In genomic region chr8:125407672-125408071, GRCm38 (mm10) we compare ENCODE assay signal across 20 mouse cellular contexts.
DNase-seq lines count a peak whose midpoint lies in the region; ATAC-seq and TF ChIP-seq lines count a peak whose summit lies in the region.
"Had no signal": no experiment of that assay in that cellular context is flagged by ENCODE, and none has a peak within 500 bp of the region (broad histone marks: within the 10 kb centered on the region; RNA-seq: fewer than 3 reads in every experiment).

No protein-coding gene starts in this region.

- peaks cover 5% of the 10 kb centered on the region for H3K4me1 ChIP-seq in heart, postnatal 0 days (ENCODE audit: control insufficient read depth, insufficient read depth)
- 0 out of 2 replicates have a peak, but pooled peaks cover under 1% of the 10 kb centered on the region for H3K4me1 ChIP-seq in embryonic facial prominence, embryonic 15.5 days
- peaks cover 12% of the 10 kb centered on the region for H3K4me1 ChIP-seq in hindbrain, embryonic 15.5 days (replicated peaks)
- peaks cover 17% of the 10 kb centered on the region for H3K4me1 ChIP-seq in neural tube, embryonic 12.5 days
- H3K4me1 ChIP-seq: liver, embryonic 15.5 days; megakaryocyte, embryonic 14.5 days had no signal

- H3K9ac ChIP-seq in heart, postnatal 0 days (replicated peaks; ENCODE audit: low read depth, low read length), result no peak overlapping the region
- H3K9ac ChIP-seq in embryonic facial prominence, embryonic 15.5 days, result no peak overlapping the region
- no peak overlapping the region for H3K9ac ChIP-seq in hindbrain, embryonic 15.5 days
- H3K9ac ChIP-seq in neural tube, embryonic 12.5 days, result no peak overlapping the region
- H3K9ac ChIP-seq: limb, embryonic 12.5 days; liver, embryonic 15.5 days had no signal

- no peak for TF ChIP-seq EP300 in heart, postnatal 0 days (IDR thresholded peaks at IDR 0.05; ENCODE audit: low read depth)

- H3K27ac ChIP-seq in heart, postnatal 0 days (ENCODE audit: low read depth), result no peak overlapping the region
- H3K27ac ChIP-seq in embryonic facial prominence, embryonic 15.5 days (replicated peaks), result no peak overlapping the region
- no peak overlapping the region for H3K27ac ChIP-seq in hindbrain, embryonic 15.5 days (replicated peaks)
- no peak overlapping the region for H3K27ac ChIP-seq in neural tube, embryonic 12.5 days
- H3K27ac ChIP-seq: limb, embryonic 12.5 days; liver, embryonic 15.5 days; stomach, postnatal 0 days had no signal

- no peak for DNase-seq in heart, postnatal 0 days (ENCODE audit: low spot score)
- DNase-seq in heart, postnatal 4 days, result no peak
- DNase-seq in adrenal gland, postnatal 10 days, result no peak
- no peak for DNase-seq in right cerebral cortex, adult 18-20 months
- DNase-seq: adrenal gland, adult 8-10 months; cerebellum, adult 9-11 months; gastrocnemius, postnatal 36 days; kidney, adult 2 months; kidney, postnatal 4 days; lung, postnatal 10 days; spleen, adult 18-20 months; thymus, postnatal 14 days had no signal

- H3K4me2 ChIP-seq in heart, postnatal 0 days (ENCODE audit: low read depth, low read length), result no peak overlapping the region
- no peak overlapping the region for H3K4me2 ChIP-seq in embryonic facial prominence, embryonic 15.5 days (replicated peaks)
- no peak overlapping the region for H3K4me2 ChIP-seq in hindbrain, embryonic 15.5 days
- no peak overlapping the region for H3K4me2 ChIP-seq in neural tube, embryonic 12.5 days (replicated peaks)
- H3K4me2 ChIP-seq: limb, embryonic 12.5 days; liver, embryonic 15.5 days had no signal

- H3K27me3 ChIP-seq in heart, postnatal 0 days (ENCODE audit: control insufficient read depth, insufficient read depth, low read length), result no peaks in the 10 kb centered on the region
- no peaks in the 10 kb centered on the region for H3K27me3 ChIP-seq in embryonic facial prominence, embryonic 15.5 days
- no peaks in the 10 kb centered on the region for H3K27me3 ChIP-seq in hindbrain, embryonic 15.5 days
- peaks cover 3% of the 10 kb centered on the region; the same call in 1 of the 2 replicates for H3K27me3 ChIP-seq in neural tube, embryonic 12.5 days (replicated peaks)
- H3K27me3 ChIP-seq: limb, embryonic 12.5 days; liver, embryonic 15.5 days; megakaryocyte, embryonic 14.5 days had no signal

- ATAC-seq in heart, postnatal 0 days (ENCODE audit: insufficient read depth, low read depth), result peak; percentile 12; the same call in 1 of the 2 replicates
- 0 out of 2 replicates have a peak, but pooled peaks have one; percentile 36 for ATAC-seq in embryonic facial prominence, embryonic 15.5 days (ENCODE audit: insufficient number of reproducible peaks, low FRiP score, low TSS enrichment, low read depth)
- ATAC-seq in hindbrain, embryonic 15.5 days (ENCODE audit: low FRiP score, low read depth), result 0 out of 2 replicates have a peak, but pooled peaks have one; percentile 43
- peak; percentile 50 for ATAC-seq in neural tube, embryonic 12.5 days (ENCODE audit: low FRiP score, low read depth)
- ATAC-seq: CD4-positive, CD25-positive, alpha-beta regulatory T cell, adult 4 months had no signal

- no peaks in the 10 kb centered on the region for H3K36me3 ChIP-seq in heart, postnatal 0 days (replicated peaks; ENCODE audit: control insufficient read depth, insufficient read depth, low read length)
- H3K36me3 ChIP-seq in embryonic facial prominence, embryonic 15.5 days, result no peaks in the 10 kb centered on the region
- no peaks in the 10 kb centered on the region for H3K36me3 ChIP-seq in hindbrain, embryonic 15.5 days
- no peaks in the 10 kb centered on the region for H3K36me3 ChIP-seq in neural tube, embryonic 12.5 days
- H3K36me3 ChIP-seq: limb, embryonic 12.5 days; liver, embryonic 15.5 days had no signal

- H3K9me3 ChIP-seq in heart, postnatal 0 days (replicated peaks; ENCODE audit: control insufficient read depth, low read length), result peaks cover 13% of the 10 kb centered on the region; the same call in 1 of the 2 replicates
- H3K9me3 ChIP-seq in embryonic facial prominence, embryonic 15.5 days (replicated peaks), result no peaks in the 10 kb centered on the region
- no peaks in the 10 kb centered on the region for H3K9me3 ChIP-seq in hindbrain, embryonic 15.5 days
- 0 out of 2 replicates have a peak, but pooled peaks cover 7% of the 10 kb centered on the region for H3K9me3 ChIP-seq in neural tube, embryonic 12.5 days

- no peak for TF ChIP-seq CTCF in heart, postnatal 0 days (IDR thresholded peaks at IDR 0.05; ENCODE audit: low read depth)

- 30% methylated on average over 9 of the region's 9 CpGs for WGBS in heart, postnatal 0 days
- WGBS in embryonic facial prominence, embryonic 15.5 days, result 46% methylated on average over 9 of the region's 9 CpGs
- 14% methylated on average over 9 of the region's 9 CpGs for WGBS in hindbrain, embryonic 15.5 days
- 22% methylated on average over 9 of the region's 9 CpGs for WGBS in neural tube, embryonic 12.5 days

- H3K4me3 ChIP-seq in heart, postnatal 0 days (ENCODE audit: low read depth, low read length), result no peak overlapping the region
- H3K4me3 ChIP-seq in embryonic facial prominence, embryonic 15.5 days (replicated peaks), result no peak overlapping the region
- H3K4me3 ChIP-seq in hindbrain, embryonic 15.5 days, result no peak overlapping the region
- H3K4me3 ChIP-seq in neural tube, embryonic 12.5 days, result no peak overlapping the region
- H3K4me3 ChIP-seq: limb, embryonic 12.5 days; liver, embryonic 15.5 days; megakaryocyte, embryonic 14.5 days had no signal
